Mouse (Mus musculus) spleen, postnatal 10 days (tissue): ENCODE data around the gene Zfp318.

Experiments used
- DNase-seq, 2 experiments: peaks; one replicate each; pipeline ENCODE4 v3.0.0; 2021 to 2022; ENCODE audit warnings: low spot score in 2 of 2

Gene Zfp318

GRCm38 (mm10) chr17:46383294-46384060 is at the start of gene Zfp318:
Zfp318 (plus strand) TSS chr17:46383731.
- peak; percentile 92 to 95 for DNase-seq

- DNase-seq: peak in 1 of 2 experiments; percentile 42
Measured at GRCm38 (mm10) chr17:46336475-46336874, 47.1 kb upstream of the Zfp318 start.

GRCm38 (mm10) chr17:46341208-46341607 is 42.3 kb upstream of the Zfp318 start:
- DNase-seq: peak in 1 of 2 experiments; percentile 26

- no peak for DNase-seq
Measured at GRCm38 (mm10) chr17:46351026-46351700, 32.4 kb upstream of the Zfp318 start.

- peak in 1 of 2 experiments; percentile 55 for DNase-seq
Measured at GRCm38 (mm10) chr17:46371783-46372182, 11.7 kb upstream of the Zfp318 start.

- DNase-seq: peak in 1 of 2 experiments; percentile 35
Measured at GRCm38 (mm10) chr17:46378564-46378963, 5.0 kb upstream of the Zfp318 start.

GRCm38 (mm10) chr17:46384061-46384801 is 700 bp downstream of the Zfp318 start:
- DNase-seq: peak; percentile 44 to 50

GRCm38 (mm10) chr17:46388200-46388599 is 4.7 kb downstream of the Zfp318 start:
- peak in 1 of 2 experiments; percentile 26 for DNase-seq

GRCm38 (mm10) chr17:46393012-46393411 is 9.5 kb downstream of the Zfp318 start:
- peak in 1 of 2 experiments; percentile 49 for DNase-seq

GRCm38 (mm10) chr17:46394631-46395030 is 11.1 kb downstream of the Zfp318 start:
- DNase-seq: no peak

GRCm38 (mm10) chr17:46408478-46408877 is 24.9 kb downstream of the Zfp318 start:
- no peak for DNase-seq

GRCm38 (mm10) chr17:46418628-46419027 is 35.1 kb downstream of the Zfp318 start:
- DNase-seq: no peak

GRCm38 (mm10) chr17:46419717-46420116 is 36.2 kb downstream of the Zfp318 start:
- DNase-seq: no peak

- DNase-seq: no peak
Measured at GRCm38 (mm10) chr17:46426496-46426895, 43.0 kb downstream of the Zfp318 start.

- no peak for DNase-seq
Measured at GRCm38 (mm10) chr17:46428761-46429414, 45.4 kb downstream of the Zfp318 start, which contains the start of gene Crip3. Crip3 (plus strand) TSS chr17:46428926.

- DNase-seq: no peak
Measured at GRCm38 (mm10) chr17:46433627-46434026, 50.1 kb downstream of the Zfp318 start.

- DNase-seq: peak in 1 of 2 experiments; percentile 38
Measured at GRCm38 (mm10) chr17:46436672-46437366, 53.3 kb downstream of the Zfp318 start.

GRCm38 (mm10) chr17:46438298-46438873 is 54.9 kb downstream of the Zfp318 start, which contains the start of gene Slc22a7:
Slc22a7 (minus strand) TSS chr17:46438457.
- DNase-seq: no peak

GRCm38 (mm10) chr17:46439176-46439575 is 55.6 kb downstream of the Zfp318 start:
- DNase-seq: no peak

GRCm38 (mm10) chr17:46444839-46445579 is 61.5 kb downstream of the Zfp318 start:
- no peak for DNase-seq
